Mouse (Mus musculus) mesoderm, embryonic 11.5 days (tissue): ENCODE results near the gene Baat.
"Not testable (repeated sequence)": the region's sequence is repeated elsewhere in the genome, so short reads cannot be mapped to it uniquely, and the experiment has no call there.

Experiments
- DNase-seq: peaks from one replicate; pipeline ENCODE4 v3.0.0-alpha.2; 2012; ENCODE audit warnings: low read depth, low spot score

Gene Baat

DNA sequence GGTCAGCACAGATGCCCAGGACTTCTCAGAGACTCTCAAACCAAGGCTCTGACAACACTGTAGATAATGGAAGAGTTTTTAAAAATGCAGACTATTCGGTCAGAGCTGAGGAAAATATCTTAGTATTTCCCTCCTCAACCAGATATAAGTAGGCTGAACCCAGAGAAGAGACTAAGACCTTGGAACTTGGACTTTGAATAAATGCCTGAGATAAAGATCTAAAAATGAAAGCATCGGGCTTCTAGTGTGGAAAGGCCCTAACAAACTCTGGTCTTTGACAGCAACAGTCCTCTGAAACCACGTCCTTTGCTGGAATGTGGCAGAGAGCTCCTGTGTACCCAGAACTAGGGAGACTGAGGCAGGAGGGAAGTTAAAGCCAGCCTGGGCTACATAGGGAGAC, at the start of gene Baat:
Gene Baat, minus strand, starts transcription at position 172 of the 400 bp plus-strand sequence.
- no peak for DNase-seq

DNA sequence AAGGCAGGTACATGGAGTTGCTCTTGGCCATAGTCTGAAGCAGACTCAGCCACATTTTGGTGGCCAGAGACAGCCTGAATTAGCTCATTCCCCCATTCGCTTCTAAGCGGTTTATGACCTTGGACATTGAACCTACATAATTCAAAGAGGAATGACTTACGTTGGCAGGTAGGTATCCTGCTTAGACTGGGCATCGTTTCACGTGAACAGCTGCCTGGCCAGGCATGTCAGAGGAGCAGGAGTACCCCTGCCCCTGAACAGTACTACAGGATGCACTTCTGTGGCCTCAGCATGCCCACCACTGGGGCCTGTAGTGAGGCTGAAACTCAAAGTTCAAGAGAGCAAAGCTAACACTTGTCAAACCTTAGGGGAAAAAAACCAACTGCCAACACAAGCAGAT, 47.0 kb upstream of the Baat start:
- no peak for DNase-seq

DNA sequence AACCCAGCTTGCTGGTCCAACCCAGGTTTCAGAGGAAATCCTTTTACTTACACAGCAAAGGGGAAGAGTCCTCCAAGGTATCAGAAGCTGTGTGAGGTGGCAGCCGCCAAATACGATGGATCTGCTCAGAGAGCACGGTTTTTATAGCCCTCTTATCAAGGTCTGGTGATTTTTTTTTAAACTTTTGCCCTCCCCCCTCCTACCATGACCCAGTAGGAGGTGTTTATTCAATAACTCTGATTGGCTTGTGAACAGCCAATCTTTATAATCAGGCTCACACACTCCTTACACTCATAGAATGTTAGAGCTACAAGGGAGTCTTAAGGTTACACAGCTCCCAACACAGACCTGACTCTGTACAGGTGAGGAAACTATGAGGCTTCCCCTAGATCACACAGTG, 43.0 kb upstream of the Baat start, which contains the start of gene Aldob:
Gene Aldob, minus strand, starts transcription at position 164 of the 400 bp plus-strand sequence.
- no peak for DNase-seq

DNA sequence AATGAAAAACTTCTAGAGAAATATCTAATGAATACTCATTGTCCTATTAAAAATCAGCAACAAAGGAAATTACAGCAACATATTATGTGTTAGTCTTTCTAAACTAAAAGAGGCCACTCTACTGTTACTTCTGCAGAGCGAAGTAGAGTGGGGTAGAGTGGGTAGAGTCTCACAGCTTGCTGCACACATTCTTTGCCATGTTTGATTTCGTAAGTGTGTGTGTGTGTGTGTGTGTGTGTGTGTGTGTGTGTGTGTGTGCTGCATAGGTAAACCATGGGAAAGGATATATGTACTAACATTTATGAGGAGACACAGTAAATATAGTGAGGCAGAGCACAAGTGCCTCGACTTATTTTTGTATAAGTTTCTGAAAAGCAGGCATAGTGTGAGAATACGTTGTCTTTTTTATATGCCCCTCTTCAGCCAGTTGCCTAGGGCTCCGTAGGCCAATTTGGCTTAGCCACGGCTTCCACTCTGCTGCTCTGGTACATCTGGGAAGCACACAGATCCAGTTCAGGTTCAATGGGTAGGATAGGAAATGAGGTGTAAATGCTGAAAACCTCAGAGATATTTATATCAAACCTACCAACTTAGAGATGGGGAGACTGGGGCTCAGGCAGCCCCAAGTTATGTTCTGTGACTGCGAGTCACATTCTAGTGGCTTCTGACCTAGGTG, 41.3 kb upstream of the Baat start:
- no peak for DNase-seq

DNA sequence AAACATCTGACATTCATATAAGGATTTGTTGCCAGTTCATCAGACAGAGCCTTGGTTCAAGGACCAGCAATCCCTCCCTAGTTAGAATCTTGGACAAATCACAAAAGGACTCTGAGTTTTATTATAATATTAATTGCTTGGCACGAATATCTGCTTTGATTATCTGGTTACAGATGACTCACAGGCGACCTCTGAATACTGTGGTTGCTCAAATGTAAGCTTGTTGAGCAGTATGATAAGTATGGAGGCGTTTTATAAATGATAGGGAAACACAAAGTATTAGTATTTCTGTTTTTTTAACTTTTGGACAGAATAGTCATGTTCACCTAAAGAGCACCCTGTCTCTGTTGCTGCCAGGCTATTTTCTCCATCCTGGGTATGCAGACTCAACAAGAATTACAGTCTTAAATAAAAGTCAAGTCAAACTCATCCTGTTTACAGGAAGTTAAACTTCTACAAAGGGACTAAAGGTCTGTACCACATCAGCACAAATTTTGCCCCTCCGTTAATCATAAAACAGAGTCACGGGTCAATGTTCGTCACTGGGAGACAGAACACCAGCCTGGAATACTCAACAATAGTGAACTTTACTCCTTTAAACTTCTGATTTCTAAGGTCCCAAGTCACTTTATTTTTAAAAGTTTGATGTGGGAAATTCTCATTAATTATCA, 40.7 kb upstream of the Baat start:
- no peak for DNase-seq

DNA sequence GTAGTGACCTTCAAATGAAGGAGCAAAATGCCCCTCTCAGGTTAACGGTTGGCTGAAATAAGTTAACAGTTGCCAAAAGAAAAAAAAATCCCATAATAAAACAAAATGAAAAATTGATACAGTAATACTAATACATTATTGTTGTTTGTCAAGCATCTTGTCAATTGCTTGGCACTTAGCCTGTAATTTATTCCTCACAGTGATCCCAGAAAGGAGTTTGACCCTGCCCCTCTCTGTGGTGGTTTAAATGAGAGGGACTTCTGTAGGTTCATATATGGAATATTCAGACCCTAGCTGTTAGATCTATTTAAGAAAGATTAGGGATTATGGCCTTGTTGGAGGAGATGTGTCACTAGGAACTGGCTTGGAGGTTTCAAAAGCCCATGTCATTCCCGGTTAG, 39.7 kb upstream of the Baat start:
- DNase-seq: no peak

DNA sequence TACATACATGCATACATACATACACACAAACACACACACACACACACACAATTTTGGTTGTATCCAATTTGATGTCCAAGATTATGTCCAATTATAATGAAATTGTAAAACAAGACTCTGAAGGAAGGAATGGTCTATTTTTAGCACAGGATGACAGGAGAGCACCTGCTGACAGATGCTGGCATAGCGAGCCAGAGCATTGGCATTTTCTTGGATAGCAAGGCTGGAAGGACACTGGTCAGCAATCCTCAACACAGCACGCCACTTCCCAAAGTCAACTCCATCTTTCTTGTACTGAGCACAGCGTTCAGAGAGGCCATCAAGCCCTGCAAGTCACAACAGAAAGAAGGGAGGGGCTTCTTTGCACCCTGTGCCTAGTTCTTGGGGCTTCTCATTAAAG, 34.6 kb upstream of the Baat start:
- no peak for DNase-seq

DNA sequence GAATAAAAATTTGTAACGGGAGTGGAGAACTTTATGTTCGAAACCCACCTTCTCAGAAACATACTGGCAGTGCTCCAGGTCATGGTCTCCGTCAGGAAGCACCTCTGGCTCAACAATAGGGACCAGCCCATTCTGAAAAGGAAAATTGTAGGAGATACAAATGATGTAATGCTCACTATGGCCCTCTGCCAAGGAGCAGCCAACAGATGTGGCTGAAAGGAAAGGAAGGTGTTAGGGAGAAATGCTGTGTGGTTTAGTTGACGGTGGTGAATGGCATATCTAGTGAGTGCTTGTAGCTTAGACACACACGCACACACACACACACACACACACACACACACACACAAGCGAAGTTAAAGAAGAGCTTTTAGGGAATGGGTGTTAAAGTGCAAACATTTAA, 33.3 kb upstream of the Baat start:
- no peak for DNase-seq

DNA sequence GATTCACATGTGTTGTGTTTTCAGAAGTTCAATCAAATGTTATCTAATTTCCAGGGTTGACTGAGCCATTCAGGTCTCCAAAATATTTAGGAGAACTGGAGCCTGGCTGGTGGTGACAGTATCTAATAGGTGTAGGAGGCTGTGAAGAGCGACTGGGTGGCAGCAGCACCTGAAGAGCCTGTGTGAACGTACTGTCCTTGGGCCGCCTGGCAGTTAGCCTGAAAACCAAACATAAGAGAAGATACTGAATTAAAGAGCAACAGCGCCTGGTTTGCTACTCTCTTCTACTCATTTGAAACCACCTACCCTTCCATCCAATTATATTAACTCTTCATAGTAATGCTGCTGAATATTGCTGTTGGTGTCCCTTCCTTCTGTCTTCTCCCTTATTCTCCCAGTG, 30.3 kb upstream of the Baat start:
- DNase-seq: no peak

DNA sequence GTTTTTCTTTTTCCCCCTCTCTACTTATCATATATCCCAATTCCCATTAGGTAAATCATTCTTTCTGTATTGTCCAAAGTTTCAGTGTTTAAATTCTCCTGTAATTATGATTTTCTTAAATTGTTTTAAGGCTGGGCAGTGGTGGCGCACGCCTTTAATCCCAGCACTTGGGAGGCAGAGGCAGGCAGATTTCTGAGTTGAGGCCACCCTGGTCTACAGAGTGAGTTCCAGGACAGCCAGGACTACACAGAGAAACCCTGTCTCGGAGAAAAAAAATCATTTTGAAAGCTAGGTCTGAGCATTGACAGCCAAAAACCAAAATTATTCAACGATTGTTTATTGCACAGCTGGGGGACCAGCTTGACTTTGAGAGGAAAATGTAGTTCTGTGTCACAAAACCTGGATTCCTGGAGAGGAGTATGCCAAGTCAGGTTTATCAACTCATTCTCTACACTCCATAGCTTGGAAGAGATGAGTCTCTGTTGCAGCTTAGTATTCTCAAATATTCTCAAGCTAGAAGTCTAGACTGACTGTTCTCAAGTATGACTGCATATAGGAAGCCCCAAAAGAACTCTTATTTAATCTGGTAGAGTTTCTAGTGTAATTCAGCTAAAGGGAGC, 29.4 kb upstream of the Baat start:
- DNase-seq: no peak

DNA sequence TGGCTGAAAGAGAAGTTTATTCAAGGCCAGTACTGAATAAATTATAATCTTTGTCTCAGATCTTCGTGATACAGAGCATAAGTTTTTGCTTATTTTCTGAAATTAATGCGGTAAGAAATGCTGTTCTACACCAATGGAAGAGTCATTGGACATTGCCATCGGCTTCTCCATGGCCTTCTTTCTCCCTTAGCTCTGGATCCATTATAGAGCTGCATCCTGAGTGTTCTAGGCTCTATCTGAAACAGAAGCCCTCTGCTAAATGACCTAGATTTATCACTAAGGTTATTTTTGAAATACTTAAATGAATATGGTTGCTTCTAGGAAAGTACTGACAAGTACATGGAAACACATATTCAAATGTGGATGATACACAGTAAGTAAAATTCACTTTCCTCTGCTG, 28.7 kb upstream of the Baat start:
- no peak for DNase-seq

DNA sequence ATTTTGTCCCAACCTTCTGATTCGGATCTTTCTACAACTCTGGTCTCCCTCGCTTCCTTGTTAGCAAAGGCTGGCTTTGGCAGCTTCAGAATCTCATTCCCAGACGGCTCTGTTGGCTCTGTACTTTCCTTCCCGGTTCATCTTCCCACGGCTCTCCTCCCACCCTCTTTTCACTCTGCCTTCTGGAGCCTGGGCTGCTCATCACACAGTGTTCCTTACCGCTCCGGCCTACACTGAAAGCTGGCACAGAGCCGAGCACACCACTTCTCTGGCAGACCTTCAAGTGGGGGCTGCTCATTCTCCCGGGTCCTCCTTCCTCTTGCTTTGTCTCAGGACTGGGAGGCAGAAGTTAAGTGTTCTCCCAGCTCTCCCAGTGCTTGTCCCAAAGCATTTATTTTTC, 16.2 kb upstream of the Baat start:
- no peak for DNase-seq

DNA sequence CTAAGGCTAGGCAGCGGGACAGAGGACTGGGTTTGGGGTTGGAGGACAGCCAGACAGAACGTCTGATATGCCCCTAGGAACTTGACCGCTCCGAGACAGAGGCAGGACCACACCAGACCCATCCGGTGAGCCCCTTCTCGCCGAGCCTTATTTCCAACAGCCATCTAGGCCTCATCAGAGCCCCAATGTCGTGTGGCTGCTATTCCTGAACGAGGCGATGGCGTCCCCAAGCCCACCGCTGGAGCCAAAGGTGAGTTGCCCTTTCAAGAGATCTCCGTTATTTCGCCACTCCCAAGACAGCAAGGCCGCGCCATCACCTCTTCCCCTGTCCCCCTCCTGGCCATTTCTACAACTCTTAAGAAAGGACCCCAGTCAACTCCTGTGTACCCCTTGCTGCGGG, 15.0 kb upstream of the Baat start:
- DNase-seq: no peak

DNA sequence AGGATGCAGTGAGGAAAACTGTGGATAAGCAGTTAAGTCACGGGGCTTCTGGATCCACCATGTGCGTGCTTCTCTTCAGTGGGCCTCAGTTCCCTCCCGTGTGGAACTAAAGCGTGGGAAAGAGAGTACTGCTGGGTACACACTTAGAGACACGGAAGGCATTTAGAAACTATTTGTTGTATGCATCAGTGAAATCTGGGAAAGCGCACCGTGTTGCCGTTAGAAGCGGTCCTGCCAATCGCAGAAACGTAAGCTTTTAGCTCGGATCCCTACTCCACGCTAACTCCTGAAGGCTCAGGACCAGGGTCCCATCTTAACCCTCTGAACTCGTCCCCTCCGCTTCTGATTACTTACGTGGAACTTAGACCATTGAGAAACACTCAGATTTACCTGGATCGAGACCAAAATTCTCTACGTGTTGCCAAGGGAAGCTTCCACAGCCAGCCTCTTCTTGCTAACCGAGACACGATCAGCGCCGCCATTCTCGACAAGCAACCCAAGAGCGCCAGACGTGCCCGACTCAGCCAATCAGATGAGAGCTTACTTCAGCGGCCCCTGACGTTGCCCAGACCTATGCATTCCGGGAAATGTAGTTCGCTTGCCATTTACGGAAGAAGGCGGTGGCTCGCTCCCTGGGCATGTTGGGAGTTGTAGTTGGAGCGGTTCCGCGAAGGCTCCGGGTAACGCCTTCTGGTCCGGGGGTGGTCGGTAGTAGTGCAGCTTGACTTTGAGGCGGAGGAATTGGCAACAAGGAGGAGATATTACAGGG, 14.4 kb upstream of the Baat start, which contains the start of the genes Mrpl50 and Zfp189:
Gene Mrpl50, minus strand, starts transcription at position 522 of the 769 bp plus-strand sequence.
Gene Zfp189, plus strand, starts transcription at position 605 of the 769 bp plus-strand sequence.
- peak; percentile 97 for DNase-seq

DNA sequence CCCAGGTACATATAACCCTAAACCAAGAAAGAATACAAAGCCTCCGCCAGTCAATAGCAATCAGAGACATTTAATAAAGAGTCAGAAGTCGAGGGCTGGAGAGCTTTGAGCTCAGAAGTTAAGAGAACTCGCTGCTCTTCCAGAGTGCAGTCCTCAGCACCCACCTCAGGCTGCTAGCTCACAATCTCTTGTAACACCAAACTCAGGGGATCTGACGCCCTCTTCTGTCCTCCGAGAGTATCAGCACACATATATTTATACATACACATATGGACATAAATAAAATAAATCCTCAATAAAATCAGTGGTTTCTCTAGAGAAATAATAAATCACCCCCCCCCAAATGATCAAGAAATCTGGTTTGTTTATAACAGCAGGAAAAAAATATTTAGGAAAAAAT, 13.1 kb upstream of the Baat start:
- peak; percentile 31 for DNase-seq

DNA sequence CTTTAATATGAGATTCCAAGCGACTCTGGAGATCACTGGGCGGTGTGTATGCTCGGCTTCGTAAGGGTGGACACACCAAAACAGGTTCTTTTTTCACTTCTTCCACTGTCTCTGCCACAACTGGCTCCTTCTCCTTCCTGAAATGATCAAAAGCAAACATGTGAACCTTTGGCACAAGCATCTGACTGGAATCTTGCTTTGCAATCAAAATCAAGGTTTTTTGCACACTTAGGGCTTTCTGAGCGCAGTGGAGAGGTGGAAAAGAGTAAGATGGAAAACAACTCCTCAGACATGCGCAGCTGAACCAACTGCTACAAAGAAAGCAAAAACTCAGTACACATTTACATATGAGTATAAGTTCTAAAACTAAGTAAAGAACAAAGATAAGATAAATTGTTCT, 8.1 kb upstream of the Baat start:
- no peak for DNase-seq

DNA sequence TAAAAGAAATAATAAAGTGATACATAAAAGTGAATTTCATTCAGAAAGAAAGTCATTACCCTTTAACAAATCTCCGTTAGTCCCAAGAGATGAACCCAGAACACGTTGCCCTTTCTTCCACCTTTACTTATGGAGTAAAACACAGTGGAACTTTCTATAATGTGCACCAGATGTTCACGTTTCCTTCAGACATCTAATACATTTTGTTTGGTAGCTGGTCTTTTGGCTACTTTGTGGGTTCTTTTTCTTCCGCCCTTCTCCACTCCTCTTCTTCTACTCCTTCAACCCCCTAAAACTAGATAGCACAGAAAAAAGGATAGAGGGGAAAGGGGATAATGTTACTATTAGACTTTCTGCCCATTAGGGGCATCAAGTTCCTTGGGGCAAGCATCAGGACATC, 6.3 kb upstream of the Baat start:
- DNase-seq: no peak

DNA sequence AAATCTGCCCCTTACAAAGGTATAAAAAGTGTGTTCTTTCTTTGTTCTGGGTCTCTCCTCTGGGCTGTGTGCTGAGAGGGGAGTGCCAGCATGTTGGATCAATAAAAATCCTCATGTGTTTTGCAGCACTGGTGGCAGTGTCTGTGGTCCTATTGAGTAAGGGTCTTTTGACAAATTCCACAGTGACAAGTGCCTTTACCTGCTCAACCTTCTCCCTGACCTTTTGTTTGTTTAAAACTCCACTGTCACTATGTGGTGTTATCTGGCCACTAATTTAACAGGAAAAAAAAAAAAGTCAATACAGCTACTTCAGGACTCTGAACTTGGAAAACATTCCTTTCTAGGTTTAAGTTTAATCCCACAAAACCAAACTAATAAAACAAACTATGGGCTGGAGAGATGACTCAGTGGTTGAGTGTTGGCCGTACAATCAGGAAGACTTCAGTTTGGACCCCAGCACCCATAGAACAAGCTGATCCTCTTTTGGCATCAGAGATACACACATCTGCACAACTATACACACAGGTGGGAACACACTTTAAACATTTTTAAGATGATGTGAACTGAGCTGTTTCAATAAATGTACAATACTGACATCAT, 4.0 kb upstream of the Baat start:
- DNase-seq: not testable (repeated sequence)

DNA sequence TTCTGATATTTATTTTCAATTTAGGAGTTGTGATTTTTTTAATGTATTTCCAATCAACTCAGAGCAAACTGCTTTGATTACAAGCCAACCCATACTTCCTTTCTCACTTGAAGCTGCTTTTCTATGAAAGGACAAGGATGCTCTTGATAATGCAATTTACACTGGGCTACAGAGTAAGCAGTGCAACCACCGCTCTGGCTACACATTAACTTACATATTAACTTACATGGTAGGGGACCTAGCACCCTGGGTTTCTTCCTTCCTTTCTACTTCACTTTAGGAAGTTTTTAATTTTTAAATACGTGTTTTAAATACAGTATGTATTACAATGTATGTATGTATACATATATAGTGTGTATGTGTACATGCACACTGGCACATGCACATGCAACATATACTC, 2.8 kb upstream of the Baat start:
- no peak for DNase-seq

DNA sequence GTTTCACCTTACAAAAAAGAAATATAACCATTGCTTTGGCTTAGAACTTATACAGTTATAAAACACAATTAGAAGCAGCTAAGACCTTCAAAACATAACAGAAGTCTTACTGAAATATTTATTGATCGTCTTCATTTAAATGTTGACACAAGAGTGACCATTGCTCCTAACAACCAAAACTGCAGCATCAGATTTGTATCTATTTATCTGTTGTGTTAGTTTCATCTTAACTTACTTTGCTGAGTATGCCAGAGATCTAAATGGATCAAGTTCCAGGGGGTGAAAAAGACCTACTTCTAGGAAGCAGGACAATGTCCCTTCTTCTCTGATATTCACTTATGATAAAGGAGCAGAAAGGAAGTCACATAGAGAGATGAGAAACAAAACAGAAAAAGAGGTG, 2.8 kb downstream of the Baat start:
- DNase-seq: no peak

DNA sequence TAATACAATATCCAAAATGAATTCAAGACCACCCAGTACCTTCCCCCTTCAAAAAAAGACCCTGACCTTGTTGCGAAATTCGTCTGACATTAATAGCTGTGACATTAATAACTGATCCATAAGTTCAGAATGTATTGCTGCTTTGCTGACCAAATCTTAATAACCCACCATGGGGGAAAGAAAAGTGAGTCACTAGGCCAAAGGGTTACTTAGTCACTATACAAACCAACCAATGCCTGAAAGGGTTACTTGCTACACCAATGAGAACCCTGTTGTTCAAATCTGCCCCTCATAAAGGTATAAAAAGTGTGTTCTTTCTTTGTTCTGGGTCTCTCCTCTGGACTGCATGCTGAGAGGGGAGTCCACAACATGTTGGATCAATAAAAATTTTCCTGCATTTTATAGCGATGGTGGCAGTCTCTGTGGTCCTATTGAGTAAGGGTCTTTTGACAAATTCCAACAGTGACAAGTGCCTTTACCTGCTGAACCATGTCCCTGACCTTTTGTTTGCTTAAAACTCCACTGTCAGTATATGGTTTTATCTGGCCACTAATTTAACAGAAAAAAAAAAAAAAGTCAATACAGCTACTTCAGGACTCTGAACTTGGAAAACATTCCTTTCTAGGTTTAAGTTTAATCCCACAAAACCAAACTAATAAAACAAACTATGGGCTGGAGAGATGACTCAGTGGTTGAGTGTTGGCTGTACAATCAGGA, 20.3 kb downstream of the Baat start:
- not testable (repeated sequence) for DNase-seq
